Mouse (Mus musculus) thymus, adult 2 months (tissue): Measurements from ENCODE around the gene Hoxa6.

Experiments used
- CTCF ChIP-seq: fragments of 200-500 bp; IDR thresholded peaks from 2 replicates; pipeline ENCODE4 v1.5.1; 2012; ENCODE audit warnings: mild to moderate bottlenecking, control low read depth, low read length, moderate library complexity, borderline replicate concordance; ENCODE audit not compliant: control insufficient read depth, poor library complexity, insufficient read depth; ENCODE audit errors: extremely low read depth
- POLR2A ChIP-seq: fragments of 200-500 bp; IDR thresholded peaks from 2 replicates; pipeline ENCODE4 v1.6.1; 2012; ENCODE audit warnings: mild to moderate bottlenecking, low read length, control low read depth, moderate library complexity; ENCODE audit not compliant: control insufficient read depth, poor library complexity, insufficient read depth; ENCODE audit errors: extremely low read depth

GRCm38 (mm10) chr6:52218643-52219215 lies 10.2 kb upstream of the Hoxa6 start:
- TF ChIP-seq POLR2A (no peak), CTCF (no peak)
